Mouse (Mus musculus) megakaryocyte, embryonic 14.5 days (primary cell): ENCODE data around the gene Idh3g. TPM values are rescaled to one million over a fixed set of nuclear protein-coding genes. Genes with fewer than 3 reads are reported as not detected.

Source experiments
- H3K27me3 ChIP-seq: replicated peaks from 2 replicates; pipeline ENCODE3; 2012; ENCODE audit warnings: inconsistent platforms
- H3K36me3 ChIP-seq: replicated peaks from 2 replicates; pipeline ENCODE3; 2012; ENCODE audit warnings: low read length, inconsistent platforms, mixed read lengths
- H3K4me1 ChIP-seq: 2 replicates; pipeline ENCODE4 v1.6.1; 2012; ENCODE audit warnings: inconsistent platforms
- H3K4me3 ChIP-seq: replicated peaks from 2 replicates; pipeline ENCODE3; 2012; ENCODE audit warnings: moderate library complexity, mild to moderate bottlenecking, inconsistent platforms
- H3K9me3 ChIP-seq: 2 replicates; pipeline ENCODE4 v1.6.1; 2012; ENCODE audit warnings: inconsistent platforms
- FLI1 ChIP-seq: IDR thresholded peaks from 2 replicates; pipeline ENCODE4 v1.6.1; 2012; ENCODE audit warnings: low read length, inconsistent platforms, mixed read lengths
- GATA1 ChIP-seq: IDR thresholded peaks from 3 replicates; pipeline ENCODE4 v1.6.1; 2012; ENCODE audit warnings: mixed read lengths, low read length, inconsistent platforms, borderline replicate concordance
- polyA plus RNA-seq: library from polyadenylated mRNA; stranded (reverse); fragments of >175 nt; gene quantifications from 2 replicates; pipeline ENCODE4 v1.2.3, GENCODE M21; 2012; ENCODE audit warnings: low replicate concordance; ENCODE audit not compliant: insufficient read depth

Idh3g gene
- 4.7 and 20.7 TPM in 2 replicates for polyA plus RNA-seq

GRCm38 (mm10) chrX:73786364-73787224, at the start of gene Idh3g, which contains the start of gene Ssr4:
Idh3g (minus strand) TSS chrX:73786897.
Ssr4 (plus strand) TSS chrX:73787028.
- H3K27me3 ChIP-seq: peaks cover 30% of the 10 kb centered on the region
- peaks cover 42% of the 10 kb centered on the region for H3K4me1 ChIP-seq

DNA sequence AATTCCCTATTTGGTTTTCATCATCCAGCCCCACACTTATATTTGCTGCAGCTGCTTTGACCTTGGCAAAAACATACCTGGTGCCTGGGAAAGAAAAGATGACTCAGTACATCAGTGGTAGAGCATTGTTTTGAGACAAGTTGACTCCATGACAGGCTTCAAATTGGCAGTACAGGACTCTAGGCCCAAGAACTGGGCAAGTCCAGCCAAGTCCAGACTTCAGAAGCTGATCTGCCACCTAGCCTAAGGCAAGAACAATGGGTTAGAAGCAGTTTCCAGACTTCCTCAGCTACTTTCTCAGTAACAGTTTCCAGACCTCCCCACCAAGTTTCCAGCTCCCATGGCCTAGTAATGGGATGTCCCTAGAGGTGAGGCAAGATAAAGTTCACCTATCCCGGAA, 49.0 kb upstream of the Idh3g start:
- no peaks in the 10 kb centered on the region for H3K9me3 ChIP-seq
- H3K4me3 ChIP-seq: no peak overlapping the region
- H3K27me3 ChIP-seq: peaks cover 17% of the 10 kb centered on the region
- H3K36me3 ChIP-seq: no peaks in the 10 kb centered on the region
- TF ChIP-seq FLI1 (no peak), GATA1 (no peak)
- H3K4me1 ChIP-seq: no peaks in the 10 kb centered on the region

More at GRCm38 (mm10) chrX:73786364-73787224, at the start of gene Idh3g, which contains the start of gene Ssr4:
- H3K36me3 ChIP-seq: peaks cover 58% of the 10 kb centered on the region
- no peak for TF ChIP-seq FLI1
- TF ChIP-seq GATA1: no peak
- peaks cover 10% of the 10 kb centered on the region; the same call in 1 of the 2 replicates for H3K9me3 ChIP-seq
- H3K4me3 ChIP-seq: peak within 1 kb of the TSS; percentile 93

DNA sequence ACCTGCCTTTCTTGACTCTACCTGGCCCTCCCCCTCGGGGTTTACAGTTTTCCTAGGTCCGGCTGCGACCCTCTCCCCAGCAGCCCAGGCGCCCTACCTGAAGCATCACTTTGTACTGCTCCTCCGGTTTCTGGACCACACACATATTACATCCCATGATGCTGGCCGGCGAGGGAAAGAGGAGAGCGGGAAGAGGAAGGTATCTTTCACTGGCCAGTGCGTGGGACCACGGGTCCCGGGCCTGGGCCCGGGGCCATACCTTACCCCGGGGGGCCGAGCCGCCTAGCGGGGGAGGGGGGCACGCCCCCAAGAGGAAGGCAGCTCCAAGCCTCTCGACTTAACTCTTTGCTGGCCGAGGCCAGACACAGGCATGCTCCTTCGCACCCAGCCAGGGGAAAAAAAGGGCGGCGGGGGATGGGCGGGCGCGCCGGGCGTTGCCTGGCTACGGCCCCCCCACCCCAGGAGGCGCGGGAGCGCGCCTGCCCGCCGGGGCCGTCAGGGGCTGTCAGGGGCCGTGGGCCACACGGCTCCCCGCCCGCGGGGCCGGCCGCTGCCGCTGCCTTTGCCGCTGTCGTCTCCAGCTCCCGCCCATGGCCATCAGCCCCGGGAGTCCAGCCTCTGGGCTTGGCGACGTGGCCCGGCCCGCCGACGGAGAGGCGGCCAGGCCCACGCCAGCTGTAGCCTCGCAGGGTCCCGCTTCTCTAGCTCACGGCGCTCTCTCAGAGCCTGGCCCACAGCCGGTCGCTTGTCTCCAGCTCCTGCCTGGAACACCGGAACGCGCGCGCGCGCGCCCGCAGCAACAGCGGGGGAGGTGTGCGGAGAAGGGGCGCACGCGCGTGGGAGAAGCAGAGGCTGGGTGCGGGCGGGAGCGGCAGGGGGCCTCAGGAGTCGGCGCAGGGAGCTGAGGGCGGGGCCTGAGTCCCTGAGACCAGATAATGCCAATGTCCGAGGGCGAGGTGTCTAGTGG, 37.8 kb upstream of the Idh3g start, which contains the start of gene Pdzd4:
Gene Pdzd4, minus strand, starts transcription at position 785 of the 967 bp plus-strand sequence.
- peaks cover 55% of the 10 kb centered on the region for H3K27me3 ChIP-seq

DNA sequence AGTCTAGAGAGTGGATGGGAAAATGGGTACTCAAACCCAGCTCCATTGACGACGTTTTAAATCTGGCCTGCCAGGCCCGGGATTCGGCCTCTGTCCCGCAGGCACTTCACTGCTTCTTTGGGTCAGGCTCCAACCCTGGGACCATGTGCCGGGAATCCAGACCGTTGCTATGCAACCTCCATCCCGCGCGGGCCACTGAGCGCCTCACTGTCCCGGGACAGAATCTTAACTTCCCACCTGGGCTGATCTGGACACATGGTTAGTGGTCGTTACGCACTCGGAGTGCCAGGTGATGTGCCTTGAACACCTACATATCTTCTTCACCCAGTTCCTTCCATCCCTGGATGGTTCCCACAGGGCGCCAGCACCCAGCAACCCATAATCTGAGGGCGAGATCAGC, 37.0 kb upstream of the Idh3g start:
- no peaks in the 10 kb centered on the region for H3K36me3 ChIP-seq
- H3K27me3 ChIP-seq: peaks cover 58% of the 10 kb centered on the region
- no peak for TF ChIP-seq GATA1
- TF ChIP-seq FLI1: no peak
- peaks cover 9% of the 10 kb centered on the region; the same call in 1 of the 2 replicates for H3K4me1 ChIP-seq
- H3K9me3 ChIP-seq: peaks cover 11% of the 10 kb centered on the region
- H3K4me3 ChIP-seq: no peak overlapping the region

More for the DNA sequence above, 37.8 kb upstream of the Idh3g start, which contains the start of gene Pdzd4:
- Histone ChIP-seq H3K36me3 (no peaks in the 10 kb centered on the region), H3K4me3 (peak within 1 kb of the TSS; percentile 88), H3K4me1 (peaks cover 9% of the 10 kb centered on the region; the same call in 1 of the 2 replicates), H3K9me3 (peaks cover 11% of the 10 kb centered on the region)
- no peak for TF ChIP-seq GATA1
- no peak for TF ChIP-seq FLI1

DNA sequence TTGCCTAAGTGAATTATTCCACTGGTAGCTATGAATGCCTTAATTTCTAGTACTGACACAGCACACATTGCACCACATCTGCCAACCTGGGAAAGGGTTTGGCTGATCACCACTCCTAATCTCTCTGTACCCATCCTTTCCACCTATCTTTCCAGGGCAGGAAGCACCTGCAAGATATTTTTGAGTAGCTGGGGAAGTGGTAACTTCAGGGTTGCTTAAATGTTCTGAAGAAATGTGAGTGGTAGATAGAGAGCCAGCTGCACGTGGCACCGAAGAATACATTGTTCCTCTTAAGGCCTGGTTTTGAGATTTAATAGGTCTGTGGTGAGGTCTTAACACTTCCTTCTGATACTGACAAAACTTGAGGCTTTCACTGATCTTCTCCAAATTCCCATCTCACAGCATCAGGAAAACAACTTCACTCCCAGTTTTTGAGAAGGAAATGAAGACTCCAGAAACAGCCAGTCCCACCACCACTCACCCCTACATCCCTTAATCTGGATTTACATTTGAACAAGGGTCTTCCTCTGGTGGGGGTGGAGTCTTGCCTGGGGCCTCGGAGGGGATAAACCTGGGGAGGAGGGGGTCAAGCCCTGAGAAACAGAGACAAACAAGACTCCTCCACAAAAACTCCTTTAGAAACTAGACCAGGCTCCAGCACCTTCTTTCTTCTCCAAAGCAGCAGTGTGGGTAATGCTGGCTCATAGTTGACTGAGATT, 30.1 kb upstream of the Idh3g start:
- Histone ChIP-seq H3K9me3 (no peaks in the 10 kb centered on the region), H3K4me1 (peaks cover 18% of the 10 kb centered on the region), H3K4me3 (no peak overlapping the region), H3K36me3 (no peaks in the 10 kb centered on the region), H3K27me3 (peaks cover 42% of the 10 kb centered on the region)
- TF ChIP-seq FLI1: no peak
- no peak for TF ChIP-seq GATA1

DNA sequence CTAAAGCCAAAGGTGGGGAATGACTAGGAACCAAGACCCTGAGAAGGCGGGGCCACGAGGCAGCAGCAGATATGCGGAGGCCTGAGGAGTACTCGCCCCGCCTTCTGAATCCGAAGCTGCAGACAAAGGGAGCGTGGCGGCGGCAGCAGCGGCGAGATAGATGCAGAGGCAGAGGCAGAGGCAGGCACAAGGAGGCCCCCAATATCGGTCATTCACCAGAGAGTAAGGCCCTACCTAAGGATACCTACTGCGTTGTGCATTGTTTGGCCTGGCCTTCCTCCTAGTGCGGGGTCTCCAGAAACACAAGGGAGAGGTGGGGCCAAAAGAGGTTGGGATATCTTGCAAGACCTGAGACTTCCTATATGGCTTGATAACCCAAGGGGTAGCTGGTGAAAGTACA, 28.4 kb upstream of the Idh3g start:
- H3K9me3 ChIP-seq: no peaks in the 10 kb centered on the region
- no peak overlapping the region for H3K4me3 ChIP-seq
- TF ChIP-seq FLI1 (no peak), GATA1 (no peak)
- H3K4me1 ChIP-seq: peaks cover 18% of the 10 kb centered on the region
- no peaks in the 10 kb centered on the region for H3K36me3 ChIP-seq
- peaks cover 35% of the 10 kb centered on the region for H3K27me3 ChIP-seq

DNA sequence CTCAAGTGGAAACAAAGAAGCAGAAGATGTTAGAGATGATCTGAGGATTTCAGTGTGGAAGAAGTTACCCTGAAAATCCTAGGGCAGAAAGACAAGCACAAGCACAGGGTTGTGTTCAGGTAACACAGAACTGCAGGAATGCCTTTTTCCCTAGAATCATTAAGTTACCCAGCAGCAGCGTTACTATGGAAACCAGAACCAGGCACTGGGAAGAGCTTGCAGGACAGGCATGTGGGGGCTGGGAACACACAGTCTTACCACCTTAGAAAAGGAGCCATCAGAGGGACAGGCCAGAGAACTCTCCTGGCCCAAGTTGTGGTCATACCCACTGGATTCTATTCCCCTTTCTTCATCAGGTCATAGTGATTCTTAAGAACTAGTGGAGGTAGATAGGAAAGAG, 19.1 kb upstream of the Idh3g start:
- H3K36me3 ChIP-seq: no peaks in the 10 kb centered on the region
- no peaks in the 10 kb centered on the region for H3K4me1 ChIP-seq
- no peak overlapping the region for H3K4me3 ChIP-seq
- H3K27me3 ChIP-seq: peaks cover 19% of the 10 kb centered on the region
- no peak for TF ChIP-seq FLI1
- TF ChIP-seq GATA1: no peak
- peaks cover 3% of the 10 kb centered on the region; the same call in 1 of the 2 replicates for H3K9me3 ChIP-seq

GRCm38 (mm10) chrX:73798502-73798901, 11.8 kb upstream of the Idh3g start:
- Histone ChIP-seq H3K4me3 (no peak overlapping the region), H3K27me3 (peaks cover 55% of the 10 kb centered on the region), H3K36me3 (peaks cover 13% of the 10 kb centered on the region), H3K9me3 (no peaks in the 10 kb centered on the region), H3K4me1 (peaks cover 9% of the 10 kb centered on the region)
- TF ChIP-seq GATA1 (no peak), FLI1 (no peak)

DNA sequence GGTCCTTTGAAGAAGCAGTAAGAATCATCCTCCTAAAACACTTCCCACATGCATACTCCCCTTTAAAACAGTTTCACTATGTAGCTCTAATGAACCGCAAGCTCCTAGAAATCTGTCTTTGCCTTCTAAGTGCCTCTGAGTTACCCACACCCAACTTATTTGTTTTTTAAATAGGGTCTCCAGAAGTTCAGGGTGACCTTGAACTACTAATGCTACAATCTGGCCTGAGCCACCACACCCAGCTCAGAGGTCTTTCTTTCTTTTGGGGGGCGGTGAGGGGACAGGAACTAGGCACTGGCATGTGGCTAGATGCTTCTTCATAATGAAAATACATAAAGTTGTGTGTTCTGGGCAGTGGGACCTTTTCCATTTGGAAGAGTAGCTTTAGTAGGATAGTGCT, 10.8 kb upstream of the Idh3g start:
- Histone ChIP-seq H3K9me3 (no peaks in the 10 kb centered on the region), H3K36me3 (peaks cover 17% of the 10 kb centered on the region), H3K4me1 (peaks cover 9% of the 10 kb centered on the region), H3K27me3 (peaks cover 55% of the 10 kb centered on the region), H3K4me3 (no peak overlapping the region)
- no peak for TF ChIP-seq GATA1
